Mouse (Mus musculus) cerebellum, adult 8-10 months (tissue): ENCODE measurements around the gene Dmrtc2.
A peak's percentile ranks its signal among the peaks of the same experiment; 100 is the strongest.
"Not testable (repeated sequence)": the region's sequence is repeated elsewhere in the genome, so short reads cannot be mapped to it uniquely, and the experiment has no call there.

Experiments
- DNase-seq: peaks from one replicate; pipeline ENCODE4 v3.0.0; 2022

The Dmrtc2 gene

DNA sequence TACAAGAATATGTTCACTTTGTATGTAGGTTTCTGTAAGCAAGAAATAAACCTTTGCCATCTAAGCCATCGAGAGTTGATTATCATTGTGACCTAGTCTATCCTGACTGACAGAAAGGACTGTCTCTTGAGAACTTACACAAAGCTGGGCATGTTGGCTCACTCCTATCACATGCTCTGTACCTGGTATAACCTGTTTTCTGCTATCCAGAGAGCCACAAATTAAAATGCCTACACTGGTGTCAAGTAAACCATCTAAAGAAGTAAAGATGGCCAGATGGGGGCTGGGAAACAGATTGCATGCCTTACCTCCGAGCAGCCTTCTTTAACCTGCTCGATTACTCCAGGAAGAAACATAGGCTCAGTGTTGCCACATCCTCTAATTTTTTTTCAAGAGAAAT, 7.7 kb downstream of the Dmrtc2 start:
- DNase-seq = no peak

DNA sequence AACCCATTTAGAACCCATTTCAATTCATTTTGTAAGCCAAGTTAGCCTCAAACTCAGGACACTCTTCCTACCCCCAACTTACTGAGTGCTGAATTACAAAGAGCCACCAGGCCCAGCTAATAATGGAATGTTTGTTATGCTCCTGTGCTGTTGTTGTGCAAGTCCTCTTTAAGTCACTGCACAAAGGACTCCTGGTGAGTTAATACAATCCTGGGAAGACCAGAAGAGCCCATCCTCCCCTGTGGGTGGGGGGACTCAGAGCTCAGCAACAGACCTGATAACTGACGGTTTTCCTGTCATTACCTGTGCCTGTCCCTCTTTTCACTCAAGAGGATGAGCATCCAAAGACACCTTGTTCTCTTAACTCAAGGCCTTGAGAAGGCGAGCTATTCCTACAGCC, 9.8 kb downstream of the Dmrtc2 start:
- no peak for DNase-seq

DNA sequence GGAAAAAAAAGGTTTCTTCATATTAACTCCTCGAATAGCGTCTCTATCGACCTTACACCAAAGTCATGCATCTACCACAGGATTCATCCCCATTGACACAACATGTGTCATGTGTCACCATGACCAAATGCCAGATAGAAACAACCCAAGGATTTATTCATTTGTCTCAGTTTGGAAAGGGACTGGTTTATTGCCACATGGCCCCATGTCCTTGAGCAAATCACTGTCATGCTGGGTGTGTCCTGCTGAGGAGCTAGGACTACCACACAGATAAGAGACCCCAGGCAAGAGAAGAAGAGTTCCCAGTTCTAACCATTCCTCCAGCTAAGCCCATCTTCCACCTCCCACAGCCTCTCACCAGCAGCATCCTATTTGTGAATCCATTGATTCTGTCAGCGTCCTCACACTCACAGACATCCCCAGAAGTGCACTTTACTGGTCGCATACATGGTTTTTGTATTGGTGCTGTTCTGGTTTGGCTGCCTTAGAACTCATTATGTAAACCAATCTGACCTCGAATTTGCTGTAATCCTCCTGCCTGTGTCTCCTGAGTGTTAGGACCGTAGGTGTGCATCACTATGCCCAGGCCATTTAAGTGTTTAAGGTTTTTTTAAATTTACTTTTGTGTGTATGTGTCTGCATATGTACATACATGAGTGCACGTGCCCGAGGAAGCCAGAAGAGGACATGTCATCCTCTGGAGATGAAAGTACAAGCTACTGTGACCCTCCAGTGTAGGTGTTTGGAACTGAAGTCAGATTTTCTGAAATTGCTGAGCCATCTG, 12.8 kb downstream of the Dmrtc2 start:
- no peak for DNase-seq

DNA sequence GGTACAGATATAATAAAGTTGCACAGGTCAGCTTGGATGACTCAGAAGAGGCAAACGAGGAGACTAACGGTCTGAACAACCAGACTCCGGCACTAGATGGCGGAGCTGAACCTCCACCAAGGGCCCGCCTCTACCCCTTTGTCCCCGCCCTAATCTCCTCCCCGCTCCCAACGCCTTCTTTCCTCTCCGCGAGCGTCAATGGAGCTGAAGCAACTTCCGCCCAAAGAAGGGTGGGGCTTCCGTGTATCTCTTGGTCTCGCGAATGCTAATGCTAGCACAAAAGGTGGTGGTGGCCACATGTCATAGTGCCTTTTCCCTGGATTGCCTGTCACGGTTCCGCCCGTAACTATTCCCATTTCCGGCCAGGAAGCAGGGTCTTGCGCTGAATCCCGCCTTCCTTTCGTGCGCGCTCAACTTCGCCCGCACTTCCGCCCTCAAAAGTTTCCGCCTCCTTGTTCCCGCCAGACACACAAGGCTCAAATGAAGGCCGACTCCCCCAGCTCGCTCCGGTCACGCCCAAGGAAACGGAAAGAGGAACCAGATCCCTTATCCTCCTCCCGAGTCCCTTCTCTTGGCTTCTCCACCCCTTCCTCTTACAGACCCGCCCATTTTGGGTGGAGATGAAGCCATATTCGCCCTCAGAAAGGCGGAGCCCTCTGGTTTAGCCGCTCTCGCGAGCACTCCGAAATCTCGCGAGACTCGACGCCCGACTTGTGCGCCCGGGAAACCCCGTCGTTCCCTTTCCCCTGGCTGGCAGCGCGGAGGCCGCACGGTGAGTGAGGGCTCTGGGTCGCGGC, 14.2 kb downstream of the Dmrtc2 start, which contains the start of gene Rps19:
Gene Rps19 (plus strand): TSS at position 476 of the 797 bp plus-strand sequence.
- peak; percentile 98 for DNase-seq

DNA sequence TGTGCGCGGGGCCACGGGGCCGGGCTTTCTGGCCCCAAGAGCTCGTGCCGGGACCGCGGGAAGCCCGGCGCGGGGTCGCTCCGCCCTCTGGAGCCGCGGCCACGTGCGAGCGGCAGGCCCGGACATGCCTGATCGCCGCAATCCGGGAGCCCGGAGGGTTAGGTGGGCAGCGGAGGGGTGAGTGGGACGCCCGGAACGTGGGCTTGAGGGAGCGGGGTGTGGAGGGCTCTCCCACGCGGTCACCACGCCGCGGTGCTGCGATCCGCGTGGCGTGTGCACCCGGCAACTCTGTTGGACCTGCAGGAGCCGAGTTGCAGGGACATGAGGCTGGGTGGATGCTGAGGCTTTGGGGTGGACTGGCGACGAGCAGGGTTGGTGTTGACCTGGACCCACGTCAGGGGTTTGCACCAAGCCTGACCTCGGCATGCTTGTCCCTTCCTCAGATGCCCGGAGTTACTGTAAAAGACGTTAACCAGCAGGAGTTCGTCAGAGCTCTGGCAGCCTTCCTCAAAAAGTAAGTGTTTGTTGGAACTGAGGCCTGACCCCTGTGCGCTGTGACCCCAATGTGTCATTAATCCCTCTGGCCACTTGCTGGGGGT, 14.9 kb downstream of the Dmrtc2 start:
- no peak for DNase-seq

DNA sequence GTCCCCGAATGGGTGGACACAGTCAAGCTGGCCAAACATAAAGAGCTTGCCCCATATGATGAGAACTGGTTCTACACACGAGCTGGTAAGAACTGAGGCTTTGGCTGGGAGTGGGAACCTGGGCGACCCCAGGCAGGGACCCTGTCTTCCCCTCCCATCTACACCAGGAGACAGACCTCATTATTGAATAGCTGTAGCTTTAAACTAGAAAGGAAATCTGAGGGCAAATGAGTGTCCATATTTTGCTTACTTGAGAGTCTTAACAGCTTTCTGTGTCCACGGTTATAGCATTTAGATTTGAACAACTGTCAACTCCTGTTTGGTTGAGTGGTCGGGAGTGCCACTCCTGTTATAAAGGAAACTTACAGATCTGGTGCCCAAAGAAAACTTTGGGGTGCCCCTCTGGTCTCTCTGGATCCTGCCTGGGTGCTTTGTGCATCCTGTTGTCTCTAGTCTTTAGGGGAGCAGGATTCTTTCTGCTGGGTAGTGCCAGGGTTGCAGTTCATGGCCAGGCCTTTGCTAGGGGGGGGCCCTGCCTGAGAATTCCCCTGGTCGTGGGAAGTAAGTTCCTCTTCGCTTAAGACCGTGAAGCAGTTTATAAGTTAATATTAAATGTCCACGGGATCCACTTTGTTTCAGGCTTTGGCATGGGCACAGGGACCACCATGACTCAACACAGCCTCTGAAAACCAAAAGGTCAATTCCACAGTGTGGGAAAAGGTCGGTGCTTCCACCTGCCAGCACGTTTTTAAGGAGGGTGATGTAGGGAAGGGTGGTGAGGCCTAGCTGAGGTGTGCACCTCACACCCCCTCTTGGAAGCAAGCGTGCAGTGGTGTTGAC, 15.8 kb downstream of the Dmrtc2 start:
- no peak for DNase-seq

DNA sequence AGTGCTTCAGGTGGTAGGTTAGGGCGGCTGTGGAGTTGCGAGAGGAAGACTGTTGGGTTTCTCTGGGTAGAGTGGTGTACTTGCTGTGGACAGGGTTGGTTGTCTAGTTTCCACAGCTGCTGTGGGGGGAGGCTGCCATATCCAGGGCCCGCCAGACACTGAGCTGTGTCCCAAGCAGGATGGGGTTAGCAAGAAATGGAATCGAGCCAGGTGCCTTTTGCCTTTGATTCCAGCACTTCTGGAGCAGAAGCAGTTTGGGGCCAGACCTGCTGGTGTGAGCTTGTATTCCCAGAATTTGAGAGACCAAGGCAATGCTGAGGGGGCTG, 16.4 kb downstream of the Dmrtc2 start:
- no peak for DNase-seq

DNA sequence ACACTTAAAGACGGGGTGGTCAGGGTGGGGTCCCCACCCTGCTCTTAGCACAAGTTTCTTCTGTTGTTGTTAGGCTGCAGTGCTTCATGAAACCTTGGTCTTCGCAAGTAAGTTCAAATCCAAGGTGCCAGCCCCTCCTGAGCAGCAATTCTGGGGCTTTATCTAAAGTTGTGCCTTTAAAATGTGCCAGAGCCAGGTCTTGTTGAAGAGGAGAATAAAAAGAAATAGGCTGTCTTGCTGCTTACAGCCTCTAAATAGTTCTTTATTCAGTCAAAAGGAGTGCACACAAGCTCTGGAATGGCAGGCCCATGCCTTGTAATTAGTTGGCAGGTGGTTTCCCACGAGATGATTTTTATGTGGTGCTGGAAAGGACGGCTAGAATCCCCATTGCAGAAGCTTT, 17.2 kb downstream of the Dmrtc2 start:
- DNase-seq = no peak

DNA sequence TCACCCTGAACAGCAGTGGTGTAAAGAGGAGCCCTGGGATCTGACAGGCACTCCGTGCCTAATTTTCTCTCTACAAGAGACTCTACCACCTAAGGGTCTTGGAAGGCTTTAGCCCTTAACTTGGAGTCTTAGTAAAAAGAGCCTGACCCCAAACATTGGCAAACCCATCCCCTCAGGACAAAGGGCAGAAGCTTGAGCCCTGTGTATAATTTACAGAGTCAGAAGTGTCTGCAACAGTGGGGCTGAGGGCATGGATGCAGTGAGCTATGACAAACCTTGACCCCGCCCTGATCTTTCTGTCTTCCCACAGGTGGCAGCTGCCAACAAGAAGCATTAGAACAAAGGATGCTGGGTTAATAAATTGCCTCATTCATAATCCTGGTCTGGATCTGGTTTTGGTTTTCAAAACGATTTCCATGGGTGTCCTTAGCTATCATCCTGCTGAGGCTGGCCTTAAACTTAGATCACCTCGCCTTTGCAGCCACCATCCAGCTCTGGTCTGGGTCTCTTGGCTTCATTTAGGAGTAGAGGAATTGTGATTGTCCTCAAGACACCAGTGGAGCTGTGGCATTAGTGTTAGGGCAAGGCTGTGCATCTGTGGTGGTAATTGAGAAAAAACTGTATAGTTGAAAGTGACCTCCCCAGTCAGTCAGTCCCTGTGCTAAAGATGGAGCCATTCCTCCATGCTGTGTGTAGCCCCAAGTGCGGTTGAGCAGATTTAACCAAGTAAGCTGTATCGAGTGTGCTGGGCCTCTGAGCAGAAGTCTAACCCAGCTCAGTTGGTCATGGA, 19.8 kb downstream of the Dmrtc2 start:
- DNase-seq = no peak

DNA sequence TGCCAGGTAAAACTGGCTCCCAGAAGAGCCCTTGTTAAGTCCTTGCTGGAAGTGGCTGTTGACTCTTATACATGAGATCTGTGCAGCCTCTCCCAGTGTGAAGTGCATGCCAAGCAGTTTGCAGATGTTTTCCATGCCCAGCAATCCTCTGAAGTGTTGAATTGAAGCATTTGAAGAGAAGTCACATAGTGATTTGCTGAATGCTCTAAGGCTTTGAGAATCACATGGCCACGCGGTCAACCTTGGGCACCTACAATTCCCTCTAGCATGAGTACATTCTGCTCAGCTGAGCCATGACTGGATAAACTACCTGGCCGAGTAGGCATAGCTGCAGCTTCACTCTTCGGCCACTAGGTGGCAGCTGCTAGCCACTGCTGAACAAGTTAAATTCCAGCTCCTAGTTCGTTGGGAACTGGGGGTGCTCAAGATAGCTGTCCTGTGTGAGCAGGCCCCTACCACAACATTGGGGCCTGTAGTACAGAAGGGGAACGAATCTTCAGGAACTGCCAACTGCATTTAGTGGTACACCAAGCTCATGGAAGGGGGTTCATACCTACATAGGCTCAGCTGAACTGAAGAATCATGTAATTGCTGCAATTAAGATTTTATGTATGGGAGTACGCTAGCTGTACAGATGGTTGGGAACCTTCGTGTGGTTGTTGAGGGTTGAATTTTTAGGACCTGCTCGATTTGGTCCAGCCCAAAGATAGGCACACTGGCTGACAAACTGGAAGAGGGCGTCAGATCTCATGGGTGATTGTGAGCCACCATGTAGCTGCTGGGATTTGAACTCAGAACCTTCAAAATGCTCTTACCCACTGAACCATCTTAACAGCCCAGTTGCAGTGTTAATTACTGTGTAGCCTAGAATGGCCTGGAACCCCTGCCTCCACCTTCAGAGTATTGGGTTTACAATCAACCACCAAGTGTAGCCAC, 20.7 kb downstream of the Dmrtc2 start:
- peak; percentile 71 for DNase-seq

DNA sequence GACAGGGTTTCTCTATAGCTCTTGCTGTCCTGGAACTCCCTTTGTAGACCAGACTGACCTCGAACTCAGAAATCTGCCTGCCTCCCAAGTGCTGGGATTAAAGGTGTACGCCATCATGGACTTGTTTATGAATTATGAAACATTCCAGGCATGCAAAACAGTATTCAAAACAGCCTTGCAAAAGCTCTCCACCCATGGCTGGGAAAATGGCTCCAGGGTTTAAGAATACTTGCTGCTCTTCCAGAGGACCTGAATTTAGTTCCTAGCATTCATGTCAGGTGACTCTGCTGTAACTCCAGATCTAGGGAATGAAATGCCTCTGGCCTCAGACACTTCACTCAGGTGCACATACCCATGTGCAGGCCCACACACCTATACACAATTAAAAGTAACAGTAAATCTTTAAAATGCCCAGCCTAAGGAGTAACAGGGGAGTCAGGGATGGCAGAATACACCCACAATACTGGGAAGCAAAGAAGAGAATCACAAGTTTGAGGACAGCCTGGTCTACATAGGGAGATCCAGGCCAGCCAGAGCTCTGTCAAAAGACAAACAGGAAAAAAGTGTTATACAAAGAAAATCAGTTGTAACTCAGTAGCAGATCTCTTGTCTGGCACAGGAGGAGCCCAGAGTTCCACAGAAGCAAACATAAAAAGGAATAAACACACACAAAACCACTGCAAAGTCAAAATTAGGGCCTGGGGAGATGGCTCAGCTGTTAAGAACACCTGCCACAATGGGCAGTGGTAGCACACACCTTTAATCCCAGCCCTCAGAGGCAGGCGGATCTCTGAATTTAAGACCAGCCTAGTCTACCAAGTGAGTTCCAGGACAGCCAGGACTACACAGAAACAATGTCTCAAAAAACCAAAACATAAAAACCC, 21.6 kb downstream of the Dmrtc2 start:
- no peak for DNase-seq

DNA sequence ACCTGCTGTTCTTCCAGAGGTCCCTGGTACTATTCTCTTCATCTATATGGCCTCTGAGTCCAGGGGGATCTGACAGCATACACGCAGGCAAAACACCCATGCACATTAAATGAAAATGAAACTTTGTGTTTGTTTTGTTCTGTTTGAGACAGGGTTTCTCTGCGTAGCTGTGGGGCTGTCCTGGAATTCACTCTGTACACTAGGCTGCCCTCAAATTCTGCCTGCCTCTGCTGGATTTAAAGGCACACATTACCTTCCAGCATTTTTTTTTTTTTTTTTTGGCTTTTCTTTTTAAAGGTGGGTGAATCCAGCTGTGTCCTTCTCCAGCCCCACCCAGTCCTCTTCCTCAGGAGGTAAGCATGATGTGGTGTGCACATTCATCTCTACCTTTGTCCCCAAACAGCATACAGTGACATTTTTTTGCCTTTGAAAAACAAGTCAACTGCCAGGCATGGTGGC, 22.3 kb downstream of the Dmrtc2 start:
- no peak for DNase-seq

DNA sequence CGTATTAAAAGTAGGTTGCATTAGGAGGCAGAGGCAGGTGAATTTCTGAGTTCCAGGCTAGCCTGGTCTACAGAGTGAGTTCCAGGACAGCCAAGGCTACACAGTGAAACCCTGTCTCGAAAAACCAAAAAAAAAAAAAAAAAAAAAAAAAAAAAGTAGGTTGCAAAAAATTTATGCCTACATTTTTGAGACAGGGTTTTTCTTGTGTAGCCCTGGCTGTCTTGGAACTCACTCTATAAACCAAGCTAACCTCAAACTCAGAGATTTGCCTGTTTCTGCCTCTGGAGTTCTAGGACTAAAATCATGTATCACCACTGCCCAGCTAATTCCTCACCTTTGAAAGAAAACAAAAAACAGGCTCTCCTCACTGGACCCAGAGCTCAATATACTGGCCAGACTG, 25.9 kb downstream of the Dmrtc2 start:
- DNase-seq = not testable (repeated sequence)

DNA sequence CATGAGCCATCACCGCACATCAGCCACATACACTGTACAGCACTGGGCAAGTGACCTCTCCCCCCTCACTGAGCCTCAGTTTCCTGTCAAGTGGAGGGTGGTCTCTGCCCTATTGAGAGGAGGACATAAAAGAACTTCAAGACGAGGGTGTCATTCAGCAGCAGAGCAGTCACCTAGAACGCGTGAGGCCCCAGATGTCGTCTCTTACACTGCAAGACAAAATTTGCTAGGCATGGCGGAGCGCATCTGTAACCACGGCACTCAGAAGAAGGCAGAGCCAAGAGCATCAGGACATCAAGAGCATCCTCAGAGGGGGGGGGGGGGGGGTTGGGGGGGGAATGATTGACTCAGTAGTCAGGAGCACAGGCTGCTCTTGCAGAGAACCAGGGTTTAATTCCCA, 26.4 kb downstream of the Dmrtc2 start:
- no peak for DNase-seq

DNA sequence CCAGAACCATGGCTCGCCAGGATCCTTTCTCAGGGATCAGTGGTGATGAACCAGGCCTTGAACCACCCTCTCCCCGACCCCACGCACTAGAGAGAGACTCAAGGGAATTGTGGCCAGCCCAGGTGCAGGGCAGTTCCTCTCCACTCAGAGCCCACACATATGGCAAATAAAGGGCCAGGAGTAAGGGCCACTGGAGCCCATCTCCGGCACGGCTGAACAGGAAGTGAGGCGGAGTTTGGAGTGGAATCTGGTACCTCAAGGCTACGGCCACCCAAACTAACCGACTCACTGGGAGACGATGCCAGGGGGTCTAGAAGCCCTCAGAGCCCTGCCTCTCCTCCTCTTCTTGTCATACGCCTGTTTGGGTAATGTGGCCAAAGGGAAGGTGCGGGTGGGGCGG, 27.4 kb downstream of the Dmrtc2 start, which contains the start of gene Cd79a:
Gene Cd79a (plus strand): TSS at position 158 of the 400 bp plus-strand sequence.
- DNase-seq = no peak

DNA sequence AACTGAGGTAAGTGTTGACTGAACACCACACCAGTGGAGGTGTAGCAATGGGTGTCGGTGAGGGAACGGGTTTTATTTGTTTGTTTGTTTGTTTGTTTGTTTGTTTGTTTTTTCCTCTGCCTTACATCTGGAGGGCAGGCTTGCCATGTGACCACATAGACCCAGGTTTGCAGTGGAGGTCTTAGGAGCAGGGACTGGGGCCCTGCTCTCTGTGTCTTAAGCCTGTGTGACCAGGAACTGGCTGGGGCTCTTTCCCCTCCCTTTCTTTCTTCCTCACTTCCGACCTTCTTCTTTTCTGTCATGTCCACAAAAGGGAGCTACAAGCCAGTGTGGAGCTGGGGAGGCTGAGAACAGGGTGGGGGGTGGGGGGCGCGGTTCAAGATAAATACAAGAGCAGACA, 28.1 kb downstream of the Dmrtc2 start:
- DNase-seq = no peak

DNA sequence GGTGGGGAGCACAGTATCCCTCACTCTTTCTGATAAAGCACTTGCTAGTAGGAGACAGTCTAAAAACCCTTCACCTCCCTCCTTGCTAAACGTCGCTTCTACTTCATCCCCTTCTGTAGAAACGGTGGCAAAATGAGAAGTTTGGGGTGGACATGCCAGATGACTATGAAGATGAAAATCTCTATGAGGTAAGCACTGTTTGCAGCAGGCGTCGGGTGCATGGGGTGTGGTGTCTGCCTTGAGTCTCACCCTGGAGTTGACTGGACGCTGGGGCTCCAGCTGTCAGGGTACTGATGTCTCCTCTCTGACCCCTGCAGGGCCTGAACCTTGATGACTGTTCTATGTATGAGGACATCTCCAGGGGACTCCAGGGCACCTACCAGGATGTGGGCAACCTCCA, 31.3 kb downstream of the Dmrtc2 start:
- DNase-seq = no peak

DNA sequence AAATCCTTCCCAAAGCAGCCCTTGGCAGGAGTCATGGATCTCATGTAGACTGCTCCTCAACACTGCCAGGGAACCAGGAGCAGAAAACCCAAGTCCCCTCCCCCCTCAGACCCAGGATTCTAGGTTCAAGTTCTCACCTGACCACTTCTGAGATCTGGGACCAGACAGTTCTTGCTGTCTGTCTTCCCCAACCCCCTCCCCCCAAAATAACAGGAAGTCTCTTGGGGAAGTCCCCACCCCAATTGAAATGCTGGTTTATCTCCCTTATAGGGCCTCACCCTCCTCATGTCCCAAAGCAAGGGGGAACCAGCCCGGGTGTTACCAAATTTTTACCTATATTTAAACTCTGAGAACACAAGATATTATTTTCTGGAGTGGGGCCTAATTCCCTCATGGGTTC, 32.0 kb downstream of the Dmrtc2 start:
- DNase-seq = no peak

DNA sequence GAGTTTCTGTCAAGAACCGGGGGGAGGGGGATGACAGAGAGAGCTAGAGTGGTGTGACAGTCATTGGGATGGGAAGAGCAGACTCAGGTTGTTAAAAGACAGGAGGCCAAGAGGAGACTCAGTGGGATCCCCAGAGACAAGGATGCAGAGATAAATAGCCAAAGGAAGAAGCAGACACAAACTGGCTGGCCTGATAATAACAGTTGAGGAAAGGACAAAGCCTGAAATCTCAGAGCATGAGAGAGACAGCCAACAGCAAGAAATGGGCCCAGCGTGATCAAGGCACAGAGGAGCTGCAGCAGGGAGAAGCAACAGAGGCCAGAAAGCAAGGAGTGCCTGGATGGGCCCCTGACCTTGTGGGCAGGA, 32.4 kb downstream of the Dmrtc2 start:
- no peak for DNase-seq
